Mouse (Mus musculus) skeletal muscle tissue, adult 2 months (tissue): ENCODE measurements around the gene Spem2.

Experiments
- DNase-seq: peaks from one replicate; pipeline ENCODE4 v3.0.0-alpha.2; 2012; ENCODE audit warnings: low read depth, low spot score

Gene Spem2

DNA sequence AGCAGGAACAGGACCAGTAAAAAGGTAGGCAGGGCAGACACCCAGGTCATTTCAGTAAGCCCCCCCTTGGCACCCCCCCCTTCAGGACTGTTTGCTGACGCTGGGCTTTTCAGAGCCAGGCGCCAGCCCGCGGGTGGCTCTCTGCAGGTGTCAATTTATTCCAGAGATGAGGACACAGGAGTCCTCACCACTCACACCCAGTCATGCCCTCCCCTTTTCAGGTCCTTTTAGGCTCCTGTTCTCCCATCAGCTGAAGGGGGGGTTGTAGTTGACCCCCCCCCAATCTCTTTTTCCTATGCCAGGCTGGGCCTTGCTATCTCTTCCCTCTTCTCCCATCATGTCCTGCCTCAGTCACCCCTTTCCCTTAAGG, 17.7 kb upstream of the Spem2 start:
- no peak for DNase-seq

- no peak for DNase-seq
Measured at GRCm38 (mm10) chr11:69835326-69835965, 17.2 kb upstream of the Spem2 start.

- no peak for DNase-seq
Measured at GRCm38 (mm10) chr11:69834001-69834549, 15.8 kb upstream of the Spem2 start.

DNA sequence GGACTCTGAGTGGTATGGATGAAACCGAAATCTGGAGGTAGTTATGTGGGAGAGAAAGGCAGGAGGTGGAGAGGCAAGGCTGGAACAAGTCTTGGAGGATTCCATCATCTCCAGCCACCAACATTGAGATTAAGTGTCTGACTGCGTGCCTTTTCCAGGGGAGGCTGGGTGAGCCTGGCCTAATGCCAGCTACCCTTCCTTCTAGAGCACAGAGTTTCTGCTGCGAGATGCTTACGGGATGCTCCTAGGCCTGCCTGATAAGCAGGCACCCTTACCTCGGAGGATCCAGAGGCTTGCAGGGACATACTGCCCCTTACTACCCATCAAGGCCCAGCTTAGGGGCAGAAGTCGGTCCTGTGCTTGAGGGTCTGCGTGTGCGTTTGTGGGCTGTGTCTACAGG, 15.3 kb upstream of the Spem2 start:
- DNase-seq: no peak

- no peak for DNase-seq
Measured at GRCm38 (mm10) chr11:69828832-69829231, 10.6 kb upstream of the Spem2 start.

- no peak for DNase-seq
Measured at GRCm38 (mm10) chr11:69823456-69823855, 5.2 kb upstream of the Spem2 start.

DNA sequence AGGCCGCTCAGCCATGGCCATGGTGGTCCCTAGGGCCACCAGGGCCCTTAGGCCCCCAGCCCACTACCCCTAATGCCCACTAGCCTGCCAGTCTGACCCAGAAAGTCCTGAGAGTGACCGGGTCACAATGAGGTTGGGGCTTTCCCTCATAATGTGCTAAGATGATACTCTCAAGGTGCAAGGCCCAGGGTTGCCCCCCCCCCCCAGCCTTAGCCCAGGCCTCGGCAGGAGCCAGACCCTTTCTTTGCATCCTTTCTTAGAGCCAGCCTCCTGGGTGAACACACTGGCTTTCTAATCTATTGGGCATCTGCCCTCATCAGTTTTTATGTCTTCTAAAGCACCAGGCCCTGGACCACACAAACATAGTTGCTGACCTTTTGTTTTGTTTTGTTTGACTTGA, 3.8 kb upstream of the Spem2 start, which contains the start of gene Spem1:
Gene Spem1 (minus strand): TSS at position 101 of the 400 bp plus-strand sequence.
- DNase-seq: no peak

GRCm38 (mm10) chr11:69818871-69819270, 606 bp upstream of the Spem2 start:
- DNase-seq: no peak

GRCm38 (mm10) chr11:69816520-69816919, 1.7 kb downstream of the Spem2 start:
- no peak for DNase-seq

- DNase-seq: no peak
Measured at GRCm38 (mm10) chr11:69815155-69815554, 3.1 kb downstream of the Spem2 start, which contains the start of gene Gm39566. Gene Gm39566, minus strand, starts transcription at chr11:69815298.

- no peak for DNase-seq
Measured at GRCm38 (mm10) chr11:69810280-69810679, 8.0 kb downstream of the Spem2 start.

GRCm38 (mm10) chr11:69807641-69808040, 10.6 kb downstream of the Spem2 start:
- no peak for DNase-seq

DNA sequence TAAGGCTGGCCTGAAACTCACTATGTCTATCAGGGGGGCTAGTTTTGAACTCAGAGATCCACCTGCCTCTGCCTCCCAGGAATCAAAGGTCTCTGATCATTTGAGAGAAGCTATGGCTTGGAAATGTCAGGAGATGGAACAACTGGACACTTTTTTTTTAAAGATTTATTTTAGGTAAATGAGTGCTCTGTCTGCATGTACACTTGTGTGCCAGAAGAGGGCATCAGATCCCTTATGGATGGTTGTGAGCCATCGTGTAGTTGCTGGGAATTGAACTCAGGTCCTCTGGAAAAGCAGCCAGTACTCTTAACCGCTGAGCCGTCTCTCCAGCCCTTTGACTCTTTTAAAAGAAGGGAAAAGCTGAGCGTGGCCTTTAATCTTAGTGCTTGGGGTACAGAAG, 11.9 kb downstream of the Spem2 start:
- no peak for DNase-seq

DNA sequence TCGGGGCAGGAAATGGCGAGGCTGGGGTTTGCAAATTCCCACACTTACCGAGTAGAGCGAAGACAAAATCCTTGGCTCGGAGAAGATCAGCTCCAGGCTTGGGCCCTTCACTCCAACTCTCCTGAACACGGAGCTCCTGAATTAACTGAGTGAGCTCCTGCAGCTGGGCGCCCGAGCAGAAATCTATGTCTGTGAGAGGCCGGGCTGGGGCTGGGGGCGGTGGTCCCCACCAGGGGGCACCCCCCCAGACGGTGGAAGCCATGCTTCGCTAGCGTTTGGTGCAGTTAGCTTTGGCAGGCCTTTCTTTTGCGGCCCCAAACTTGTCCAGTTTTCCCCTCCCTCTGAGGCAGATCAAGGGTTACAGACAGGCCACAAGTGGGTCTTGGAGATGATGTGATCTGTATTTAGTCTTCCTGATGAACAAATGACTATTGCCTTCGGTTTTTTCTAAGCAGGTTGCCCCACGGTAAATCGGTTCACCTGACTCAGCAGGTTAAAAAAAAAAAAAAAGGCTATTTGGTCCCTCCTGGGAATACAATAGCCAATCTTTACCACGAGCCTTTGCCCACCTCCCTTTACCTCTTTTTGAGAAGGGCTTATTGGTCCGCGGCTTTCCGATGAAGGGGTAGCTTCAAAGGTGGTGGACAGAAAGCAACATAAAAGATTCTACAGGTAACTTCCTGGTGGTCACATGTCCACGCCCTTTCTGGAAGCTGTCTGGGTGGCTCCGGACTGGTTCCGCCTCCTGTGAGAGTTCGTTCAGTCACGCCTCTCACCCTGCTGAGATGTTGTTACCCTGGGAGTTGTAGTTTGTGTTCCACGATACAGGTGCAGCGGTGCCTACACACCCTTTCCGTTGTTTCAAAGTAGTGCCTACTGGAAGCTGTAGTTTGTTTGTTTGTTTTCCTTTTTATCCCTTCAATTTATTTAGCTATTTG, 13.0 kb downstream of the Spem2 start, which contains the start of gene Tmem102:
Gene Tmem102 (minus strand): TSS at position 653 of the 938 bp plus-strand sequence.
- no peak for DNase-seq

DNA sequence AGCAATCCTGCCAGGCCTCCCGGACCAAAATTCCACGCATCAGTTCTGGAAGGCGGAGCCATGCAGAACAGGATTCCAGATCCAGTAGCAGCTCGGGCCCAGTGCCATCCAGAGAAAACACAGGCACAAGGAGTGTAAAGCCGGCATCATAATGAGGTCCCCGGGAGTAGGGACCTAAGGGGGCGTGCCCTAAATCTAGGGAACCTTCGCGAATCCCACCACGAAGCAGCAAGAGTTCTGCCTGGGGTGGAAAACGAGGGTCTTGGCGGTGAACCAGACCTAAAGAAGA, 13.7 kb downstream of the Spem2 start:
- no peak for DNase-seq

- peak; percentile 62 for DNase-seq
Measured at GRCm38 (mm10) chr11:69803786-69804651, 14.2 kb downstream of the Spem2 start.

- no peak for DNase-seq
Measured at GRCm38 (mm10) chr11:69803328-69803727, 14.9 kb downstream of the Spem2 start.

- DNase-seq: peak; percentile 53
Measured at GRCm38 (mm10) chr11:69802648-69803105, 15.6 kb downstream of the Spem2 start.

GRCm38 (mm10) chr11:69801379-69801977, 16.8 kb downstream of the Spem2 start, which contains the start of gene Fgf11:
Gene Fgf11, minus strand, starts transcription at chr11:69801857.
- DNase-seq: no peak

GRCm38 (mm10) chr11:69800392-69801197, 17.7 kb downstream of the Spem2 start:
- DNase-seq: no peak
